Mouse (Mus musculus) liver, embryonic 12.5 days (tissue): Measurements from ENCODE around the gene Ank. TPM values are rescaled to one million over a fixed set of nuclear protein-coding genes. Genes with fewer than 3 reads are reported as not detected.

Experiments
- ATAC-seq: fragments of 200-750 bp; cut with Nextera tagmentation; 2 replicates; pipeline ENCODE4 v1.8.0; 2017; ENCODE audit warnings: moderate number of reproducible peaks, mild to moderate bottlenecking, moderate library complexity
- H3K27ac ChIP-seq: fragments of 300-500 bp; sonication (generic); 2 replicates; pipeline ENCODE4 v1.5.1; 2016; ENCODE audit warnings: mild to moderate bottlenecking
- H3K27me3 ChIP-seq: fragments of 300-500 bp; sonication (generic); replicated peaks from 2 replicates; pipeline ENCODE4 v1.6.1; 2016; ENCODE audit warnings: mild to moderate bottlenecking, moderate library complexity
- H3K36me3 ChIP-seq: fragments of 300-500 bp; sonication (generic); 2 replicates; pipeline ENCODE4 v1.6.1; 2016; ENCODE audit warnings: mild to moderate bottlenecking, moderate library complexity
- H3K4me1 ChIP-seq: fragments of 300-500 bp; sonication (generic); 2 replicates; pipeline ENCODE4 v1.6.1; 2016
- H3K4me2 ChIP-seq: fragments of 300-500 bp; sonication (generic); 2 replicates; pipeline ENCODE4 v1.6.1; 2016; ENCODE audit warnings: mild to moderate bottlenecking, moderate library complexity
- H3K4me3 ChIP-seq: fragments of 300-500 bp; sonication (generic); 2 replicates; pipeline ENCODE4 v1.5.1; 2016; ENCODE audit warnings: mild to moderate bottlenecking, moderate library complexity
- H3K9ac ChIP-seq: fragments of 300-500 bp; sonication (generic); 2 replicates; pipeline ENCODE4 v1.6.1; 2016; ENCODE audit warnings: mild to moderate bottlenecking, moderate library complexity
- H3K9me3 ChIP-seq: fragments of 300-500 bp; sonication (generic); replicated peaks from 2 replicates; pipeline ENCODE4 v1.6.1; 2016; ENCODE audit warnings: mild to moderate bottlenecking, moderate library complexity
- WGBS: fragments of 180-500 bp; shearing (Covaris S2); methylation state at CpG from one replicate; pipeline ENCODE4 v1.1.7; 2016; ENCODE audit not compliant: insufficient replicate concordance; 5-methylcytosine and 5-hydroxymethylcytosine counted together
- polyA plus RNA-seq: library from polyadenylated mRNA; unstranded; fragments of >200 nt; fragmentation: Nextera tagmentation; extraction: Ambion mirVana; gene quantifications from 2 replicates; pipeline ENCODE4 v1.2.1, GENCODE M21; 2016

Ank gene
- polyA plus RNA-seq, 1 experiment from 2014 or later, result 13.6 TPM

- no peaks in the 10 kb centered on the region; the same call in 1 of the 2 replicates for H3K27me3 ChIP-seq
- H3K9me3 ChIP-seq, result no peaks in the 10 kb centered on the region
- no peaks in the 10 kb centered on the region for H3K36me3 ChIP-seq
- H3K4me1 ChIP-seq, result peaks cover 99% of the 10 kb centered on the region
- peak overlapping the region; percentile 65 for H3K4me2 ChIP-seq
- H3K9ac ChIP-seq, result peak overlapping the region; percentile 64
- 74% methylated on average over 5 of the region's 5 CpGs for WGBS
- H3K27ac ChIP-seq, result peak overlapping the region; percentile 93
- ATAC-seq, result no peak
- no peak overlapping the region for H3K4me3 ChIP-seq
These were observed 31.6 kb downstream of the Ank start for GRCm38 (mm10) chr15:27498078-27498477.

- Histone ChIP-seq H3K36me3 (no peaks in the 10 kb centered on the region; the same call in 1 of the 2 replicates), H3K4me3 (no peak overlapping the region), H3K9ac (no peak overlapping the region), H3K27ac (no peak overlapping the region), H3K4me1 (peaks cover 99% of the 10 kb centered on the region), H3K4me2 (no peak overlapping the region), H3K27me3 (no peaks in the 10 kb centered on the region), H3K9me3 (no peaks in the 10 kb centered on the region)
- no peak for ATAC-seq
- WGBS, result 74% methylated on average over 15 of the region's 15 CpGs
These were observed 33.9 kb downstream of the Ank start for GRCm38 (mm10) chr15:27500390-27500789.

- Histone ChIP-seq H3K9ac (no peak overlapping the region), H3K27ac (no peak overlapping the region), H3K4me2 (no peak overlapping the region), H3K4me3 (no peak overlapping the region), H3K9me3 (no peaks in the 10 kb centered on the region), H3K4me1 (peaks cover 98% of the 10 kb centered on the region), H3K27me3 (no peaks in the 10 kb centered on the region), H3K36me3 (no peaks in the 10 kb centered on the region; the same call in 1 of the 2 replicates)
- no peak for ATAC-seq
- 88% methylated on average over 13 of the region's 13 CpGs for WGBS
These were observed 35.9 kb downstream of the Ank start for GRCm38 (mm10) chr15:27502338-27502737.

- WGBS, result 87% methylated on average over 9 of the region's 9 CpGs
- Histone ChIP-seq H3K27ac (no peak overlapping the region), H3K36me3 (no peaks in the 10 kb centered on the region; the same call in 1 of the 2 replicates), H3K9ac (no peak overlapping the region), H3K4me2 (no peak overlapping the region), H3K27me3 (no peaks in the 10 kb centered on the region), H3K9me3 (no peaks in the 10 kb centered on the region), H3K4me3 (no peak overlapping the region), H3K4me1 (peaks cover 90% of the 10 kb centered on the region)
- ATAC-seq, result no peak
These were observed 36.7 kb downstream of the Ank start for GRCm38 (mm10) chr15:27503221-27503620.

- H3K27ac ChIP-seq, result 0 out of 2 replicates have a peak overlapping the region, but pooled peaks have one; percentile 31
- no peak overlapping the region for H3K9ac ChIP-seq
- no peak overlapping the region for H3K4me2 ChIP-seq
- ATAC-seq, result no peak
- 67% methylated on average over 20 of the region's 20 CpGs for WGBS
- no peak overlapping the region for H3K4me3 ChIP-seq
- H3K27me3 ChIP-seq, result no peaks in the 10 kb centered on the region
- H3K9me3 ChIP-seq, result no peaks in the 10 kb centered on the region
- peaks cover 81% of the 10 kb centered on the region for H3K4me1 ChIP-seq
- H3K36me3 ChIP-seq, result no peaks in the 10 kb centered on the region; the same call in 1 of the 2 replicates
These were observed 37.6 kb downstream of the Ank start for GRCm38 (mm10) chr15:27503801-27504730.

- Histone ChIP-seq H3K9ac (peak overlapping the region; percentile 10; the same call in 1 of the 2 replicates), H3K4me3 (no peak overlapping the region), H3K4me1 (peaks cover 59% of the 10 kb centered on the region), H3K4me2 (peak overlapping the region; percentile 13), H3K9me3 (no peaks in the 10 kb centered on the region), H3K36me3 (no peaks in the 10 kb centered on the region; the same call in 1 of the 2 replicates), H3K27ac (peak overlapping the region; percentile 57), H3K27me3 (no peaks in the 10 kb centered on the region)
- WGBS, result 33% methylated on average over 5 of the region's 5 CpGs
- peak; percentile 79 for ATAC-seq
These were observed 39.8 kb downstream of the Ank start for GRCm38 (mm10) chr15:27506127-27506886.

- Histone ChIP-seq H3K27ac (no peak overlapping the region), H3K4me1 (peaks cover 51% of the 10 kb centered on the region), H3K4me3 (no peak overlapping the region), H3K36me3 (no peaks in the 10 kb centered on the region; the same call in 1 of the 2 replicates), H3K4me2 (peak overlapping the region; percentile 13), H3K9ac (peak overlapping the region; percentile 10; the same call in 1 of the 2 replicates), H3K9me3 (no peaks in the 10 kb centered on the region), H3K27me3 (no peaks in the 10 kb centered on the region)
- 0 out of 2 replicates have a peak, but pooled peaks have one; percentile 19 for ATAC-seq
- WGBS, result 83% methylated on average over 15 of the region's 15 CpGs
These were observed 40.6 kb downstream of the Ank start for GRCm38 (mm10) chr15:27506893-27507596.

- H3K4me1 ChIP-seq, result peaks cover 41% of the 10 kb centered on the region
- ATAC-seq, result no peak
- H3K9ac ChIP-seq, result no peak overlapping the region
- no peak overlapping the region for H3K4me3 ChIP-seq
- WGBS, result 87% methylated on average over 7 of the region's 7 CpGs
- H3K36me3 ChIP-seq, result no peaks in the 10 kb centered on the region; the same call in 1 of the 2 replicates
- H3K9me3 ChIP-seq, result no peaks in the 10 kb centered on the region
- H3K27me3 ChIP-seq, result no peaks in the 10 kb centered on the region
- H3K4me2 ChIP-seq, result no peak overlapping the region
- no peak overlapping the region for H3K27ac ChIP-seq
These were observed 41.7 kb downstream of the Ank start for GRCm38 (mm10) chr15:27508169-27508568.

- Histone ChIP-seq H3K4me2 (no peak overlapping the region), H3K9me3 (no peaks in the 10 kb centered on the region), H3K36me3 (no peaks in the 10 kb centered on the region; the same call in 1 of the 2 replicates), H3K4me3 (no peak overlapping the region), H3K27me3 (no peaks in the 10 kb centered on the region), H3K27ac (no peak overlapping the region), H3K9ac (no peak overlapping the region), H3K4me1 (peaks cover 33% of the 10 kb centered on the region)
- ATAC-seq, result no peak
- WGBS, result 88% methylated on average over 17 of the region's 17 CpGs
These were observed 42.5 kb downstream of the Ank start for GRCm38 (mm10) chr15:27508982-27509381.

- H3K9ac ChIP-seq, result no peak overlapping the region
- WGBS, result 59% methylated on average over 1 of the region's 1 CpGs
- H3K4me2 ChIP-seq, result no peak overlapping the region
- no peak for ATAC-seq
- no peak overlapping the region for H3K4me3 ChIP-seq
- no peak overlapping the region for H3K27ac ChIP-seq
- peaks cover 14% of the 10 kb centered on the region for H3K4me1 ChIP-seq
- no peaks in the 10 kb centered on the region for H3K36me3 ChIP-seq
- no peaks in the 10 kb centered on the region for H3K27me3 ChIP-seq
- H3K9me3 ChIP-seq, result no peaks in the 10 kb centered on the region
These were observed 50.5 kb downstream of the Ank start for GRCm38 (mm10) chr15:27516927-27517326.

GRCm38 (mm10) chr15:27518026-27518425 lies 51.5 kb downstream of the Ank start:
- no peaks in the 10 kb centered on the region for H3K36me3 ChIP-seq
- H3K4me1 ChIP-seq, result peaks cover 24% of the 10 kb centered on the region
- 20% methylated on average over 8 of the region's 8 CpGs for WGBS
- H3K9ac ChIP-seq, result no peak overlapping the region
- H3K27me3 ChIP-seq, result no peaks in the 10 kb centered on the region
- H3K9me3 ChIP-seq, result no peaks in the 10 kb centered on the region
- H3K4me3 ChIP-seq, result no peak overlapping the region
- no peak overlapping the region for H3K27ac ChIP-seq
- H3K4me2 ChIP-seq, result no peak overlapping the region
- ATAC-seq, result no peak
